Mouse (Mus musculus): Measurements from ENCODE around the gene Hal. TPM values are rescaled to one million over a fixed set of nuclear protein-coding genes. Genes with fewer than 3 reads are reported as not detected.

Gene Hal
- total RNA-seq, 2 experiments from 2014 or later: 0.17 to 5.9 TPM

DNA sequence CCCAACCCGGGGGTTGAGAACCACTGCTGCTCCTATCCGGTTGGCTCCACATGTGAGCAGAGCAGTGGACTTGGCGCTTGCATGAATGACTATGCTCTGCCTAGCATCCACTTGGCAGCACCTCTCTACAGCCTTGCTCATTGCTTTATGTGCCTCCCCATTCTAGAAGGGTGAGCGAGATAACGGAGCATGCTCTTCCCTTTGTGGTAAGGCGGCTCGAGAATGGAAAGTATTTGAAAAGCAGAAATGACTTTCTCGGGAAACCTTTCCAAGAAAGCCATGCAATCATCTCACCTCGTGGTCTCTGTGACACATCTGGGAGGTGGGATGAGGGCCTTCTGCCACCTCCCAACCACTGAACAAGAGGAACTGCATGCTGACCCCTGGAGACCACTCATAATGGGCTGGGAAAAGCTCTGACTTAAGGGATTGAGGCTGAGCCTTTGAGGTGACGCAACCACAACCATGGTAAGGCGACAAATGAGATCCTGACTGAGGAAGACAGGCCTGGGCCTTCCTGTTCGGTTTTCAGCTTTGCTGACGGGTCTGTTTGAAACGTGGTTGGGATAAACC lies 76.0 kb downstream of the Hal start:
- DNase-seq (ENCODE audit: low spot score in 2 of 2): no peak

DNA sequence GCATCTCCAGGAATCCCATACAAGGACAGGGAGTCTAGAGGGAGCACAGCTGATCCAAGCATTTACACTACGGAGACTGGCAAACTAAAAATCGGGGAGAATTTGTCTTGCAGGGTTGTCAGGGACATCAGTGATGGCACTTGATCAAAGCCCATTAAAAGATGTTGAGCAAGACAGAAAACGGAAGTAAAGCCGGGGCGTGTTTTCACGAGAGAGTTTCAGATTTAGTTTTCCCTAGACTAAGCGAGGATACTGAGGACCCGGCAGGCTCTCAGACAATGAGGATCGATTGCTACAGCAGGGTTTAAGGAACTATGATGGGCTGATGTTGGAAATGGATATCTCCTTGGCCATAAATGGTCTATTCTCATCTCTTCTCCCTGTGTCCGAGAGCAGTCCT lies 78.5 kb downstream of the Hal start:
- no peak for DNase-seq (ENCODE audit: low spot score in 2 of 2)

DNA sequence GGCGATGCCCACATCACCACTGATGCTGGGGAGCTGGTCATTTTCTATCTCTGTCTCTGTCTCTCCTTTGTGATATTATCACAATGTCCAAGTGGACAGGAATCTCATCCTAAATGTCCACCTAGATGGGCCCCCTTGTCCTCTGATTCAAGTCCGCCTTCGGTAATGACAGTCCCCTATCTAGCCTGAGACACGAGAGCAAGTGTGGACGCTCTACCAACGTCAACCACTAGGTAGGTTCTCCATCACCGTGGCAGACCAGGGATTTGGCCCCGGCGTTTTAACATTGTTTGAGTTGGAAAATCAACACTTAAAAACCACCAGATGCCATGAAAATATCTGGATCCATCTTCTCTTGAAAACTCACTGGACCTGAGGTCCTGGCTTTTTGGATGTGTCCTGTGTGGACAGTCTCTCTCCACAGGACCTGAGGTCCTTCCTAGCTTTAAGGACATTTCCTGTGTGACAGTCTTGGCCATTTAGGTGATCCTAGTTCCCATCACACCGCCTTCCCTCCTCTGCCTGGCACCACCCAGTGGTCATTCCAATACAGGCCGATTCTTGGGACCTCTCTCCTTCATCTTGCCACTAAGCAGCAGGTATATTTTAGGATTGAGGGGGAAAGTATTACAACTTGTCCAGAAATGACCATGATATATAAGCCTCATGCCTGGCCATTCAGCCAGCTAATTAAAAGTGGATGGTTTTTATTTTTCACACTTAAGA lies 79.4 kb downstream of the Hal start:
- DNase-seq (ENCODE audit: low spot score in 2 of 2): no peak

DNA sequence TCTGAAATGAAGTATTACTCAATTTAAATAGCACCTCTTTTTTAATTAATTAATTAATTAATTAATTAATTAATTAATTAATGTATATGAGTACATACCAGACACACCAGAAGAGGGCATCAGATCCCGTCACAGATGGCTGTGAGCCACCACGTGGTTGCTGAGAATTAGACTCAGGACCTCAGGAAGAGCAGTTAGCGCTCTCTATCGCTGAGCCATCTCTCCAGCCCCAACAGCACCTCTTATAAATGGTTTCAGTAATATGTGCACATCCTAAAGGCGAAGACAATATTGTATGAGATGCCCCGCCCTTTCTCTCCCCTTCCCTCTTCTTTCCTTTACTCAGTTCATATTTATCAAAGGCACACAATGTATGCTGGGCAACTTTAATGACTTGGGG lies 80.1 kb downstream of the Hal start:
- no peak for DNase-seq (ENCODE audit: low spot score in 2 of 2)

Other genes with a start within 250 kb of the Hal start
- 10 to 100 TPM; 71.3 to 72.3 TPM for gene Elk3, start 177.6 kb upstream of the Hal start, total RNA-seq (2021)
- 10 to 100 TPM; 90.0 to 93.3 TPM for gene Lta4h, start 35.4 kb upstream of the Hal start, total RNA-seq (2021)
- gene Amdhd1, start 51.3 kb downstream of the Hal start, total RNA-seq (2021): 1 to 10 TPM in 1 of 2 experiments, under 1 TPM in 1; 0.36 to 4.0 TPM
- not detected for gene Ccdc38, start 51.9 kb downstream of the Hal start, total RNA-seq (2021)
- 10 to 100 TPM; 22.7 to 23.7 TPM for gene Snrpf, start 100.9 kb downstream of the Hal start, total RNA-seq (2021)
- gene Ntn4, start 151.9 kb downstream of the Hal start, total RNA-seq (2021): 10 to 100 TPM; 12.9 to 14.8 TPM

Data from adrenal gland, postnatal 4 days (tissue).